Mouse (Mus musculus): ENCODE data around the gene 4930404N11Rik. TPM values are rescaled to one million over a fixed set of nuclear protein-coding genes. Genes with fewer than 3 reads are reported as not detected.
A peak's percentile ranks its signal among the peaks of the same experiment; 100 is the strongest.

The 4930404N11Rik gene
- polyA plus RNA-seq, 1 experiment from 2014 or later: 0.81 TPM

DNA sequence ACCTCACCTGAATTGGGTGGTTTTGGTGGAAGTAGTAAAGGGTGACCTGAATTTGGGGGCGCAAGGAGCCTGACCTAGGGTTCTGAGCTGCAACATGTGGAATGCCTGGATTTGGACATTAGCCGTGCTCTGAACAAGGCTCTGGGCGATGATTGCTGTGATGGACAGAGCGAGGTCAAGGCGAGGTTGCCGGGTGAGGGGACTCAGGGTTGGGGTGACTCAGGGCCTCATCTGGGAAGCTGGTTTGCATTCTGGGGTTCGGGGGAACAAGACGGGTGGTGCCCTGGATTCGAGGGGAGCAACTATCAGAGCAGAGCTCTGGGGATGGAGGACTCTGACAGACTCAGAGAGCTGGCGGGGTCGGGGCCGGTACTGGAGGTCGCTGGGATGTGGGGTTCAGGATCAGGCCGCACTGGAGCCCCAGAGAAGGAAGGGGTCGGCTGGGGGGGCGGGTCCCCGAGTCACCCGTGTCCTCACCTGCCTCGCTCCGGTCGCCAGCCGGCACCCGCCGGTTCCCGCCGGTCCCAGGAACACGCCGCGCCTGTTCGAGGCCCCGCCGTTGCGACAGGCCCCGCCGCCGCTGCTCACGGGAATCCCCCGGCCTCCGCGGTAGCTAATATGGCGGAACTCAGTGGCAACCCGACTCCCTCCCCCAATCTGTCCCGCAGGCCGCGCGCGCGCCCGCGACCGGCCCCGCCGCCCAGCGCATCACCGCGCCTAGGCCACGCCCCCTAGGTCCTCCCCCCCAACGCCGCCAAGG, 12.4 kb upstream of the 4930404N11Rik start, which contains the start of gene Fzr1:
Gene Fzr1, minus strand, starts transcription at position 724 of the 760 bp plus-strand sequence.
- 1% methylated on average over 48 of the region's 59 CpGs for WGBS
- Histone ChIP-seq H3K4me1 (replicated peaks) (peaks cover 39% of the 10 kb centered on the region), H3K4me3 (peak within 1 kb of the TSS; percentile 93), H3K27ac (peak within 1 kb of the TSS; percentile 77), H3K9me3 (replicated peaks) (no peaks in the 10 kb centered on the region), H3K27me3 (no peaks in the 10 kb centered on the region), H3K4me2 (peak within 1 kb of the TSS; percentile 89), H3K36me3 (peaks cover 21% of the 10 kb centered on the region; the same call in 1 of the 2 replicates), H3K9ac (peak within 1 kb of the TSS; percentile 98)
- ATAC-seq (replicated peaks; ENCODE audit: insufficient number of reproducible peaks, insufficient read depth, low FRiP score, low read depth): 0 out of 2 replicates have a peak, but pooled peaks have one; percentile 8

DNA sequence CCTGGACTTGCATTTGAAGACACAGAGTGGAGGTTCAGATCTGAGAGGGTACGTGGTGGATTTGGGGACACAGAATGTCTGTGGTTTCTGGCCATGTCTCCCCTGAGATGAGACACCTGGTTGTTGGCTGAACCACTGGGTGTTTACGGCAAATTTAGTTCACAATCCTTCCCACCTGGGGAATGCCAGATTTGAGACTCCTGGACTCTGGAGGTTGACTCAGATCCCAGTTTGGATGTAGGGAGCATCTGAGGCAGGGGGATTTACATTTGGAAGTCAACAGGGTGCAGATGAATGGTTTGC, 11.7 kb upstream of the 4930404N11Rik start:
- Histone ChIP-seq H3K4me1 (replicated peaks) (peaks cover 36% of the 10 kb centered on the region), H3K27ac (peak overlapping the region; percentile 77), H3K9me3 (replicated peaks) (no peaks in the 10 kb centered on the region), H3K4me3 (peak overlapping the region; percentile 93), H3K36me3 (peaks cover 26% of the 10 kb centered on the region; the same call in 1 of the 2 replicates), H3K4me2 (peak overlapping the region; percentile 89), H3K9ac (peak overlapping the region; percentile 98), H3K27me3 (no peaks in the 10 kb centered on the region)
- ATAC-seq (replicated peaks; ENCODE audit: insufficient number of reproducible peaks, insufficient read depth, low FRiP score, low read depth): no peak
- 48% methylated on average over 2 of the region's 2 CpGs for WGBS

DNA sequence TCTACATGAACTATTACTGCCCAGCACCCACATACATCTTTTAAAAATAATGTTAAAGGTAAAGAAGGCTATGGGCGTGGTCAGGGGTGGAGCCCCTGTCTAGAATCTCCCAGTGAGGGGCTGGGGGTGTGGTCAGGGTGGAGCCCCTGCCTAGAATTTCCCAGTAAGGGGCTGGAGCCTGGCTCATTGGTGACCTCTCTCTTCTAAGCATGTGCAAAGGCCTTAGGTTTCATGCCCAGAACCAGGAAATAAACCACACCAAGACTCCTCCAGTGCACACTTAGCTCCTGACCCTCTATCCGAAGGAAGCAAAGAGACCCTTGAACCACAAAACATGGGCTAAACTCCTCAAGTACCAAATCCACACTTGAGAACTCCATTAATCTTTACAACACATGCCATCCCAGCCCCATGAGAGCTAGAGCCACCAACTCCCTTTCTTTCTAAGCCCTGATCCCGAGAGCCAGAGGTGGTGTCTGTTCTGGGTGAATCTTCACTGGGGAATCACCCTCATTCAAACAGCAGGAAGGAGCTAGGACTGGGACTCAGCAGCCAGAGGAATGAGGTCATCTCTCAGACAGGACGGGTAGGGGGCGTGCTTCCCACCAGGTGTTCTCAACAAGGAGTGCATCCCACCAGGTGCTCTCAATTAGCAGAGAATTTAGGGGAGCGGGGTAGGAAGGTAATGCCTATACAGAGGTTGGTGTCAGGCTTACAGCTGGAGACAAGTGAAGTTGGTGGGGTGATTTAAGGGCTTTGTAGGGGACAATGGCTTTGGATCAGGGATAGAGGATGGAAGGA, 11.1 kb upstream of the 4930404N11Rik start:
- ATAC-seq (replicated peaks; ENCODE audit: insufficient number of reproducible peaks, insufficient read depth, low FRiP score, low read depth): no peak
- peak overlapping the region; percentile 93 for H3K4me3 ChIP-seq
- peak overlapping the region; percentile 89 for H3K4me2 ChIP-seq
- WGBS: 35% methylated on average over 6 of the region's 6 CpGs
- peaks cover 28% of the 10 kb centered on the region; the same call in 1 of the 2 replicates for H3K36me3 ChIP-seq
- H3K9me3 ChIP-seq (replicated peaks): no peaks in the 10 kb centered on the region
- peak overlapping the region; percentile 77 for H3K27ac ChIP-seq
- H3K4me1 ChIP-seq (replicated peaks): peaks cover 30% of the 10 kb centered on the region
- H3K9ac ChIP-seq: peak overlapping the region; percentile 98
- H3K27me3 ChIP-seq: no peaks in the 10 kb centered on the region

DNA sequence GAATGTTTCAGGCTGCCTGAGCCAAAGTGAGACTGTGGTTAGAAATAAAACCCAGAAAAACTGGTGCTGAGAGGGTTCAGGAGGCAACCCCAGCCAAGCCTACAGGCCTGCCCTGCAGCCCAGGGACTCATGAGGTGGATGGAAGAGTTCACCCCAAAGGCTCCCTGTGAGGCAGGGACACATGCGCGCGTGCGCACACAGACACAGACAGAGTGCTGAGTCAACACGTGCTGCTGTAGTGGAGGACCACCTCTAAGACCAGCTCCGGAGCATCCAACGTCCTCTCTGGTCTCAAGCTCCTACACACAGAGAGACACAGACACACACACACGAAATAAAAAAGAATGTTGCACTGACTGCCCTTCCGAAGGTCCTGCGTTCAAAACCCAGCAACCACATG, 9.7 kb upstream of the 4930404N11Rik start:
- no peak for ATAC-seq (replicated peaks; ENCODE audit: insufficient number of reproducible peaks, insufficient read depth, low FRiP score, low read depth)
- peaks cover 30% of the 10 kb centered on the region for H3K4me1 ChIP-seq (replicated peaks)
- no peak overlapping the region for H3K27ac ChIP-seq
- H3K4me2 ChIP-seq: no peak overlapping the region
- WGBS: 89% methylated on average over 10 of the region's 10 CpGs
- peaks cover 43% of the 10 kb centered on the region for H3K36me3 ChIP-seq
- no peaks in the 10 kb centered on the region for H3K27me3 ChIP-seq
- H3K4me3 ChIP-seq: no peak overlapping the region
- H3K9ac ChIP-seq: no peak overlapping the region
- H3K9me3 ChIP-seq (replicated peaks): no peaks in the 10 kb centered on the region

DNA sequence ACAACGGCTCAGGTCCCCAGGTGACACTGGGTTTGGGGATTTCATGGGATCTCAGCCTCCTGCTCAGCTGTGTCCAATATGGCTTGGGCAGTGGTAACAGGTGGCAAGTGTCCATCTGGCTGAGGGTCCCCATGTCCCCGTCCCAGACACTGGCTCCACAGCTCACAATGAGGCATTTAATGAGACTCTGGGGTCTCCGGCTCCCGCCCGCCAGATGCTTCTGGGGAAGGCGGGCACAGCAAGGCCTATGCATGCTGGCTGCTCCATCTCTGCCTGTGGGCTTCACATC, 1.5 kb upstream of the 4930404N11Rik start:
- Histone ChIP-seq H3K27me3 (no peaks in the 10 kb centered on the region), H3K9me3 (replicated peaks) (no peaks in the 10 kb centered on the region), H3K4me2 (no peak overlapping the region), H3K9ac (no peak overlapping the region), H3K27ac (no peak overlapping the region), H3K4me3 (no peak overlapping the region), H3K4me1 (replicated peaks) (peaks cover 48% of the 10 kb centered on the region), H3K36me3 (peaks cover 53% of the 10 kb centered on the region)
- ATAC-seq (replicated peaks; ENCODE audit: insufficient number of reproducible peaks, insufficient read depth, low FRiP score, low read depth): no peak
- WGBS: 89% methylated on average over 6 of the region's 6 CpGs

DNA sequence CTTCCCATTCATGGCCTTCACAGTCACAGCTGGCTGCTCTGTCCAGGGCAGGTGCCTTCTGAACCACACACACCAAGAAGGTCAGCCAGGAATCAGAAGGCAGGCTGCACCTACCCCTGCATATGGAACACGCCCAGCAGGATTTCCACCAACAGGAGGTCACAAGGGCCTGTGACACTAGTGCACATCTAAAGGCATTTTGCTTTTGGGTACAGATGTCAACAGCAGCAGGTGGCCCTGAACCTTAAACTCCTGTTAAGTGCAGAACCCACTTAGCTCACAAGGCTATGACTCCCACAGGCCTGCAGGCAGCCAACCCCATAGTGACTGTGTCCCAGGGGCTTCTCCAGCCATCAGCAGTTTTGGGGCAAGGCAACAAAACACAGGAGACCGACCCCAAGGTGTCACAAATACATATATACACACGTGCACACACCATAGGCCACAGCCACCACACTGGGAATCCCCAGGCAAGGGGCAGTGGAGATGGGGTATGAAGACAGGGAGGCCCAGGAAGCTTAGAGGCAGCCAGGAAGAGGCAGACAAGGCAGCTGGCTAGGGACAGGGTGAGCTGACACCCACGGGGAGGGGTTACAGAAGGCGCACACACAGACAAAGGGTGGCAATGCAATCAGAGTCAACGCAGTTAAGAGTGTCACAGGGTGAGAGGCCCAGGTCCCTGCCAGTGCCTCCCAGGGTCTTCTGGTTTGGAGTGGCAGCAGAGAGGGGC, 1.0 kb upstream of the 4930404N11Rik start:
- no peak overlapping the region for H3K4me3 ChIP-seq
- peak overlapping the region; percentile 93 for H3K27ac ChIP-seq
- no peak overlapping the region for H3K9ac ChIP-seq
- no peak overlapping the region for H3K4me2 ChIP-seq
- 69% methylated on average over 6 of the region's 6 CpGs for WGBS
- H3K9me3 ChIP-seq (replicated peaks): no peaks in the 10 kb centered on the region
- H3K27me3 ChIP-seq: no peaks in the 10 kb centered on the region
- peaks cover 52% of the 10 kb centered on the region for H3K4me1 ChIP-seq (replicated peaks)
- peaks cover 50% of the 10 kb centered on the region for H3K36me3 ChIP-seq
- no peak for ATAC-seq (replicated peaks; ENCODE audit: insufficient number of reproducible peaks, insufficient read depth, low FRiP score, low read depth)

DNA sequence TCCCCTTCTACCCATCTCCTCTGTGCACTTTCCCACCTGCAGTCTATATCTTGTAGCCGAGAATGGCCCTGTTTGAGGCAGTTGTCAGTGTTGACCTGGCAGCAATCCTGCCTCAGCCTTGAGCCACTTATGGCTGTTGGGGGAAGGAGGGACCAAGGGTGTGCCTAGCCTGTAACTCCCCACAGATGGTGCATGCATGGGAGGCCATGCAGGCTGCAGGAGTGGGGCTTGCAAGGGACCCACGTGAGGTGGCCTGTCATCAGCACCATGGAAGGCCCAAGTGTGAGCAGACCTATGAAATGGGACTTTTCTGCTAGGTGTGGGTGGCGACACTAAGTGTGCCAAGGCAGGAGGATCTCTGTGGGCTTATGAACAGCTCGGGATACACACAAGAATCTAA, 543 bp downstream of the 4930404N11Rik start:
- H3K36me3 ChIP-seq: peaks cover 34% of the 10 kb centered on the region
- no peaks in the 10 kb centered on the region for H3K9me3 ChIP-seq (replicated peaks)
- peak overlapping the region; percentile 57; the same call in 1 of the 2 replicates for H3K9ac ChIP-seq
- no peak for ATAC-seq (replicated peaks; ENCODE audit: insufficient number of reproducible peaks, insufficient read depth, low FRiP score, low read depth)
- no peaks in the 10 kb centered on the region for H3K27me3 ChIP-seq
- H3K27ac ChIP-seq: peak overlapping the region; percentile 93
- WGBS: 36% methylated on average over 4 of the region's 4 CpGs
- H3K4me2 ChIP-seq: peak overlapping the region; percentile 83
- peaks cover 68% of the 10 kb centered on the region for H3K4me1 ChIP-seq (replicated peaks)
- peak overlapping the region; percentile 46 for H3K4me3 ChIP-seq

DNA sequence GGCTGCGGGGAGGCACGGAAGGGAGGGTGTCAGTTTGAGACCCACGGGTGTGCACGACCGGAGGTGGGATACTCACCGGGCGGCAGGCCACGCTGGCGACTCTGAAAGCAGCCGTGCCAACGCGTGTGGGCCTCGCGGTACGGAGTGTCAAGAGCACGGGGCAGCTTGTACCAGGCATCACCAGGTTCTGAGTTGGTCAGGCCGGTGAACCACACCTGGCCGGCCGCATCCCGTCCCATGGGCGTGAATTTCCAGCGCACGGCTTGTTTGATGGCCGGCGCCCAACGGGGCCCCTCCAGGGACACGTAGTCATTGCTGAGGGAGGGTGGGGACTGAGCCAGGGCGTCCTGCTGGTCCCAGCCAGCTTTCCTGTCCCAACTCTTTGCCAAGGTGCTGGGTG, 950 bp downstream of the 4930404N11Rik start:
- ATAC-seq (replicated peaks; ENCODE audit: insufficient number of reproducible peaks, insufficient read depth, low FRiP score, low read depth): no peak
- peaks cover 72% of the 10 kb centered on the region for H3K4me1 ChIP-seq (replicated peaks)

DNA sequence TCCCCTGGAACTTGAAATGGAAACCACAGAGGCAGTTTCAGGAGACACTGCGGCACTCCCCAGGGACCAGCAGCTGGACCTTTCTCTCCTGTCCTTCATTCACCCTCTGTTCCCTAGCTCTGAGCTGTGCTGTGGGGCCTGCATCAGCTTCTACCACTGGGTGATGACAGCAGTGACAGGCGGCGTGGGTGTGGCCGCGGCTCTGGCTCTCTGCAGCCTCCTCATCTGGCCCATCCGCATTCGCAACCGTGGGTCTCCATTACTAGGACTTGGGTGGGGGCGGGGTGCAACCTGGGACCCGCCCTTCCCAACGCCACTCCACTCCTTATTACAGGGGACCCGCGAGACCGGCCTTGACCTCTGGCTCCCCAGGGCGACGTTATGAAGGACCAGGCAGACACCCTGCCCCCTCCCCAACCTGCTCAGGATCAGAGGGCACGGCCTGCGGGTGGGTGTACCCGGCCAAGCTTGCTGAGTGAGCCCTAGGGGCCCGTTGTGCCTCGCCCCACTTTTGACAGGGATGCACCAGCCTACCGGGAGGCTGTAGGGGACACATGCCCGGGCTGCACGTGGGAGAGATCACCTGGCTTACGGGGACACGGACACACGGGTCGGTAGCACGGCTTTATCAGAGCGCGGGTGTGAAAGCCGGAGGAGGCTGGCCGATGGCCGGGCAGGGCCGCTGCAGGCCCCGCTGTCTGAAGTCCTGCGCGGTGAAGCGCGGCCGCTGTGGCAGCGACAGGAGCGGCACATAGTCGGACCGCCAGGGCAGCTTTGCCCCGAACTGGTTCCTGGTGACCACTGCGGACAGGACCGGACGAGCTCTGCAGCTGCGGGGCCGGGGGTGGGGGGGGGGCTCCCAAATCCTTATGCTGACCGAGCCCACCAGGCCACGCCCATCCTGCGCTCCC, 1.9 kb downstream of the 4930404N11Rik start:
- WGBS: 10% methylated on average over 54 of the region's 54 CpGs
- peaks cover 82% of the 10 kb centered on the region for H3K4me1 ChIP-seq (replicated peaks)
- H3K36me3 ChIP-seq: peaks cover 20% of the 10 kb centered on the region
- H3K4me2 ChIP-seq: peak overlapping the region; percentile 83
- no peaks in the 10 kb centered on the region for H3K27me3 ChIP-seq
- H3K4me3 ChIP-seq: peak overlapping the region; percentile 46
- peak overlapping the region; percentile 57 for H3K9ac ChIP-seq
- peak overlapping the region; percentile 93 for H3K27ac ChIP-seq
- ATAC-seq (replicated peaks; ENCODE audit: insufficient number of reproducible peaks, insufficient read depth, low FRiP score, low read depth): peak; percentile 67
- H3K9me3 ChIP-seq (replicated peaks): no peaks in the 10 kb centered on the region

More for the DNA sequence above, 950 bp downstream of the 4930404N11Rik start:
- H3K9me3 ChIP-seq (replicated peaks): no peaks in the 10 kb centered on the region
- H3K27ac ChIP-seq: peak overlapping the region; percentile 93; the same call in 1 of the 2 replicates
- no peaks in the 10 kb centered on the region for H3K27me3 ChIP-seq
- peak overlapping the region; percentile 46 for H3K4me3 ChIP-seq
- H3K9ac ChIP-seq: peak overlapping the region; percentile 57
- peaks cover 30% of the 10 kb centered on the region for H3K36me3 ChIP-seq
- WGBS: 14% methylated on average over 28 of the region's 28 CpGs
- peak overlapping the region; percentile 83 for H3K4me2 ChIP-seq

DNA sequence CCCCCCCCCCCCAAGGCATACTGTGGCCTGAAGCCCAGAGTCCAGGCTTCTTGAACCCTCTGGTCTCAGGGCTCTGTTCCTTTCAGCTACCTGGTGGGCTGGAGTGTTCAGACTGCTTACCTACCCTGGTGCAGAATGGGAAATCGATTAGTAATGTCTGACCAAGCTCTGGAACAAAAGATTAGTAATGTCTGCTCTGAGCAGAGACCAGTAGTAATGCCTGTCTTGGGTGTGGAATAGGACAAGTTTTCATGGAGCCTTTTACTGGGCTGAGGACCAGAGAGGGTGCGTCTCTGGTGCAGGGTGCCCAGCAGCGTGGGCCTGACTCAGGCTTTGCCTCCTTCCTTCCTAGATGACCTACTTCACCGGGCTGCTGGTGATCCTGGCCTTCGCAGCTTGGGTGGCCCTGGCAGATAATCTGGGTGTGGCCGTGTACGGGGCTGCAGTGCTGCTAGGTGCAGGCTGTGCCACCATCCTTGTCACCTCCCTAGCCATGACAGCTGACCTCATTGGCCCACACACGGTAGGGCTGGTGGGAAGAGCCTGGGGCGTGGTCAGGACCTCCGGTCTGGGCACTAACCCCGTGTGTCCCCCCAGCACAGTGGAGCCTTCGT, 3.2 kb downstream of the 4930404N11Rik start:
- no peak for ATAC-seq (replicated peaks; ENCODE audit: insufficient number of reproducible peaks, insufficient read depth, low FRiP score, low read depth)
- WGBS: 53% methylated on average over 12 of the region's 12 CpGs
- Histone ChIP-seq H3K9ac (peak overlapping the region; percentile 57; the same call in 1 of the 2 replicates), H3K4me3 (peak overlapping the region; percentile 46; the same call in 1 of the 2 replicates), H3K36me3 (peaks cover 8% of the 10 kb centered on the region), H3K4me1 (replicated peaks) (peaks cover 94% of the 10 kb centered on the region), H3K9me3 (replicated peaks) (no peaks in the 10 kb centered on the region), H3K27ac (peak overlapping the region; percentile 93), H3K4me2 (peak overlapping the region; percentile 83), H3K27me3 (no peaks in the 10 kb centered on the region)
